Mouse (Mus musculus): Measurements from ENCODE around the gene Ahnak2.

The Ahnak2 gene

DNA sequence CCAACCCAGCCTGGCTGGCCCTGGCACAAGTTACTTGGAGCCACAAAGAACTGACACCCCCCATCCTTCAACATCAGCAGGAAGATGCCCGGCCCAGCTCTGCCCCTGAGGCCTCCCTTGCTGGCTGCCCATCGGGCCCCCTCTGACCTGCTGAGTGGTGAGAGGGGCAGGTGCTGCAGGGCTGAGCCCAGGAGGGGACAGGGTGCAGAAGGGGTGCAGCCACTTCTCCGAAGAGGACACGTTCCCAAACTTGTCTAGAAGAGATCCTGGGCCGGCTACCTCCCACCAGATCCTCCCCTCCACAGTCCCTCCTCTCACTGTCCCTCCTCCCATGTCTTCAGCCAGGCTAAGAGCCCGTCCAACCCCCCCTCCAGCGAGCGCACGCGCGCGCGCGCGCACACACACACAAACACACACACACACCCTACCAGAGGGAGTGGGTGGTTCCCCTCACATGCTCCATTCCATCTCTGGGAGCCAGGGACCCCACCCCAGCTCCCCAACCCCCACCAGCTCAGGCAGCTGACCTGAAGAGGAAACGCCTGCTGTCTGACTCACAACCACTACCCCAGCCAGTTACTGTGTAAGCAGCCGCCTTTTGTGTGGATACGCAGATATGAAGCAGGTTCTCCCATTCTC is 6.9 kb downstream of the Ahnak2 start:
- no peak for DNase-seq

DNA sequence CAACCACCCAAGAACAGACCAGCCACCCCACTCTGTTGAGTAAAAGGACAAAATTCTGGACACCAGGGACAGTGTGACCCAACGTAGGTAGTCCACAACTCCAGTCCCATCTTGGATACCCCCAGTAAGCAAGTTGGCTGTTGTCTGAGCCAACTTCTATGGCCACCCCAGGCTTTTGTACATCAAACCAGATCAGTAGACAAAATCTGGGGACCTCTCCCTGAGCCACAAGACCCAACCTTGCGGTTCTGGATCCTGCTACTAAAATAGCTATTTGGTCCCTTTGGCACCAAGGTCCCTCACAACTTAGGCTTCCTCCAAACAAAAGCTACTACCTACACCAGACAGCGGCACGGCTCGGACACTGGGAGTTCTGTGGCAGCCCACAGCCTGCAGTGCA is 7.5 kb downstream of the Ahnak2 start:
- no peak for DNase-seq

DNA sequence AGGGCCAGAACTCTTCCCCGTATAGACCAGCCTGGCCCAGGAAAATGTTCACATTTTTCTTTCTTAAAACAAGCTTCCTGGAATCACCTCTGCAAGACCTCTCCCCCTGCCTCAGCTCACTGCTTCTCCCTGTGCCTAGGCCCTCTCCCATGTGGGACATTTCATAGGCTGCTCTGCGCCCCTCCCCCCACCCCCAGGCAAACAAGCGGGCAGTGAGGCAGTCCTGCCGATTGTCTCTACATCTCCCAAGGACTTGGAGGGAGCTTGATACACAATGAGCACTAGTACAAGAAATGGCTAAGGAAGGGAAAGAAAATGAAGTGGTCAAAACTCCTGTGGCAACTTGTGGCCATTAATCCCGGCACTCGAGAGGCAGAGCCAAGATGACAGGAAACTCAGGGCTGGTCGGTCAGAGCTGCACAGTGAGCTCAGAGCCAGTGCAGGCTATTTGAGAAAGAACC is 8.1 kb downstream of the Ahnak2 start:
- DNase-seq, result no peak

DNA sequence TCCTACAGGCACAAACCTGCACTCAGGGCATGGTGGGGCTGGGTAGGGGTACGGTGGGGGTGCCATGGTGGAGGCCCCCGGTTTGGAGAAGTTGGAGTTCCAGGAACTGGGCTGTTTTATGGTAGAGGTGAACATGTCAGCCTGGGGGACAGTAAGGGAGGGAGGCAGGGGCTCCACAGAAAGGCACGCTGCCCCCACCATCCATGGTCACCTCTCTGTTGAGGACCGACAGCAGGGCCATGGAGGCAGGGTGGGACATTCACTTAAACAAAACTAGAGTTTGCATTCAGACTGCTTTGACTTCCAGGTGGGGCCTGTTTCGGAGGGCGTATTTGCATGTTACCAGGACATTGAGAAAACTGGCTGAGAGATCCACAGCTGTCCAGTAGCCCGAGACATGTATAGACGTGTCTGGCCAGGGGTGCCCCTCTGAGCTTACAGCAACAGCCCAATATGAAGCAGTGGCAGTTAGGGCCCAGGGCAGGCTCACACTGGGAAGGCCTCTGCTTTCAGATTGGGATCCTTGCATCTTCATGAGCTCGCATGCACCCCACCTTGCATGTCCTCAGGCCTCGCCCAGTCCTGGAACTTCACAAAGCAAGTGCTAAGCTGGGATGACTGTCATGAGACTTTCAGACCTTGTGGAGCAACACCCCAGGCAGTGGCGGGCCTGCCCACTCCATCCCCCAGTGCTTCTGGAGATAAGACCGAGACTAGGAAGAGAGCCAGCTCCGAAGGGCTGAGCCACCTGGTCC is 8.7 kb downstream of the Ahnak2 start:
- DNase-seq, result no peak

DNA sequence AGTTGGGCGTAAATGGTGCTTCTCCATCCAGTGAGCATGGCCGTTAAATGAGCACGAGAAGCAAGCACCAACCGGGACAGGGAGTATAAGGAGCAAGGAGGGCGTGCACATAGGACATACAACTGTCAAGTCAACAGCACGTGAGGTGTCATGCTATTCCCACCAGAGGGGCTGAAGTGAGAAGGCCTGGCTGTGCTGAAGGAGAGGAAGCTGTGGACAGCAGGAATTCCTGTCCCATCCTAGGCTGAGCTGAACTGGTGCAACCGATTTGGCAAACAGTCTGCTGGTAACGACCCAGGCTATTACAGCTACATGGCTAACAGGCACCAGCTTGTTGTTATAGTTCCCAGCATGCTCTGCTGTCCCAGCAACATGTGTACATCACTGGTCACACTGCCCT is 11.4 kb downstream of the Ahnak2 start:
- no peak for DNase-seq

DNA sequence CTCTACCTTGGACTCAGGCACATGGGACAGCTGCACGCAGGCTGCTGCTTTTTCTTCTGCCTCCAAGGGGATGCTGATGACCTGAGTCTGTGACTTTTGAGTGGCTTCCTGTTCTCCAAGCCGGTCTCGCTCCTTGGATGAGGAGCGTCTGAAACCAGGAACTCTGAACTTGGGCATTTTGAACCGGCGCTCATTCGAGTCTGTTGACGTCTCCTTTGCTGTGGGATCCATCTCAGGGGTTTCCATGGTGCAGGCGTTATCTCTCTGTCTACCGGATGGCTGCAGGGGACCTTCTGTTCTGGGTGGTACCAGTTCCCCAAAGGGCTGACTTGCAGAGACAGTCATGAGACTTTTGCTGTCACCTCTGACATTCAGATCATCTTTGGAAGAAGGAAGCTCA is 28.0 kb downstream of the Ahnak2 start:
- no peak for DNase-seq

DNA sequence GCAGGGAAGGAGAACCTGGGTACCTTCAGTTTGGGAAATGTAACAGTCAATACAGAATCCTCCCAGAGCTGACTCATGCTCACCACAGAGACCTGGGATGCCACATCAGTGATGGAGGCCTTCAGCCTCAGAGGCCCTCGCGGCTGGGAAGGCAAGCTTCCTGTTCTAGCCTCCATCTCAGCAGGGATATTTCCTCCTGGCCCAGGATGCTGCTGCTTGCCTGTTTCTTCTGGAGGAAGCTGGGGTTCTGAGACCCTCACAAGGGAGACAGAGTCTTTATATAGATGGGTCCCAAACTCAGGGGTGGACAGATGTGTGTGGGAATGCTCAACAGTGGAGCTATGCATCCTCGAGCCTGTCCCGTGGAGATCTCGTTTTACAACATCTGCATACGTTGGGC is 28.4 kb downstream of the Ahnak2 start:
- no peak for DNase-seq

DNA sequence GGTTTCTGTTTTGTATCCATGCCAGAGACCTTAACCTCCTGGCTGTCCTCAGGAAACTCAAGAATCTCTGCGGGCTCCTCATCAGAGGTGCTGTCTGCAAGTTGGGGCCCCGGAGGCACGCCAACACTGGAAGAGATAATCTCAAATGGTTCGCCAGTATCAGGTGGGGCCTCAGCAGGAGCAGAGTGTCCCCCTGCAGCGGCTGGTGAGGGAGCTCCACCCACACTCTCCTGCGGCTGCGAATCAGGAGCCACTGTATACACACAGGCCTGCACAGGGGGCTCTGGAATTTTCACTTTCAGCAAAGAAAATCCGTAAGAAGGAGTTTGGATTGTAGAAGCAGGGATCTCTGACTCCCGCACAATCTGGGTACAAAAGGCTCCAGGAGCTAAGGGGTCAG is 29.1 kb downstream of the Ahnak2 start:
- no peak for DNase-seq

DNA sequence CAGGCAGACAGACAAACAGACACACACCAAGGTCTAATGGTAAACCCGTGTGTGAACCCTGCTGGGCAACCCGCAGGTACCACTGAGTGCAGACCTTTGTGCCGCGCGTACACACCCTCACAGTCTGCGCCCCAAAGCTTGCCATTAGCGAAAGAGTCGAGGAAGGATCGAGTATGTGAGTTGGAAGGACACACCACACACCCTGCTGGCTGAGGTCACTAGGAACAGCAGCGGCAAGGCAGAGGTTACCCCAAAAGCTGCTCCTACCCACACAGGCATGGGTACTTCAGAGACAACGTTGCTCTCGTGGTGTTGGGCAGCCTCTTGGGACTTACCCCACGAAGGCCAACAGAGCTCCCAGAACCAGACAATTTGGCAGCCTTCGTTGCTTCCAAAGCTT is 30.2 kb downstream of the Ahnak2 start:
- DNase-seq, result no peak

DNA sequence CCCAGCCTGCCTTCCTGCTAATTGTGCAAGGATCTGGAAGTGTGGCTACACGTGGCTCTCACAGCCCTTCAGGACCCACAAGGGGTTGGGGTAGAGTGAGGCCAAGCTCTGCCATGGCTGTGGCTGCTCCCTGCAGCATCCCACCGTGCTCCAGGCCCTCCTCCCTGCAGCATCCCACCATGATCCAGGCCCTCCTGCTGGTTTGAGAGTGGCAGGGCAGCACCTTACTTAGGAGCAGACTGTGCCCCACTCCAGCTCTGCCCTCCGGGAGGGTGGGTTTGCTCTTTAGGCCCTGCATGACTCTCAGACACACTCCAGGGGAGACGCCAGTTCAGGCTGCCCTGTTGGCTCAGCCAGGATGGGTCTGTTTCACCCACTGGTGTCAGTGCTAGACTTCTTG is 32.1 kb downstream of the Ahnak2 start:
- DNase-seq, result no peak

DNA sequence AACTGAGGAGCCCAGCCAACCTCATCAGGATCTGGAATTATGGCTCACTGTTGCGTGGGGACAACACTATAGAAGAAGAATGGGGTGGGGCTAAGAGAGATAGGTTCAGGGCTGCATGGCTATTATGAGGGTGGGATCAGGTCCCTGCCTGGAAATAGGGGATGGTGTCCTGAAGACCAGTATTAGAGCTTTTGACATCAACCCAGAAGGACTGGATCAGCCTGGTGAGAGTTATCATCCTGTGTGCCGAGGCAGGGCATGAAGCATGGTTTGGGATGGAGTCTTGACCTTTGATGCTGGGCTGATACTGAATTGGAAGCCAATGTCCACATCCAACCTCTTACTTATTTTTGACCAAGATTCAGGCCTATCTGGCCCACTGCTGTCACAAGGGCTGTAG is 32.7 kb downstream of the Ahnak2 start:
- no peak for DNase-seq

DNA sequence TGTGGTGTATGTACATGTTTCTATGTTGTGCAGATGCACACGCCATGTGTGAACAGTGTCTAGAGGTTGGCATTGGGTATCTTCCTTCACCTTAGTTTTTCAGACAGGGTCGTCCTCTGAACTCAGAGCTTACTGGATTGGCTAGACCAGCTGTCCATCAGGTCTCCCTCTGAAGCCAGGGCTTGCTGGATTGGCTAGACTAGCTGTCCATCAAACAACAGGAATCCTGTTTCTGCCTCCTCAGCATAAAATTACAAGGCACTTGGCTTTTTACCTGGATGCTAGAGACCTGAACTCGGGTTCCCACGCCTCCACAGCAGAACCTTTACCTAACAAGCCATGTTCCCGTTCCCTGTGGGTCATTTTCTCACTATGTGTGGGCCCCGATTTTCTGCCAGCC is 33.4 kb downstream of the Ahnak2 start:
- no peak for DNase-seq

DNA sequence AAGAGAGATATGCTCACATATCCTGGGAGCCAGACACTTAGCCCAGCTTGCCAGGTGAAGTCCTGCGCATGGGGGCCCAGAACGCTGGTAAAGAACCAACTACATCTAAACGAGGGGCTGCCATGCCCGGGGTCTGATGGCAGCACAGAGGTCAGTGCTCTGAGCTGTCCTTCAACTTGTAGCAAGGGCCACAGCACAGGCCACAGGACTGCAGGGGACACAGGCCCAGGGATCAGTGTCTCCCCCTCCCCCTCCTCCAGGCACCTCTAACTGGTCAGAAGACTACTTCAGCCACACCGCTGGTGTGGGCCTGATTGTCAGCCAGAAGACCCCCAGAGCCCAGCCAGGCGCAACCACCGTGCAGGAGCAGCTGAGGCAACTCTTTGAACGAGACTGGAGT is 34.3 kb downstream of the Ahnak2 start:
- no peak for DNase-seq

DNA sequence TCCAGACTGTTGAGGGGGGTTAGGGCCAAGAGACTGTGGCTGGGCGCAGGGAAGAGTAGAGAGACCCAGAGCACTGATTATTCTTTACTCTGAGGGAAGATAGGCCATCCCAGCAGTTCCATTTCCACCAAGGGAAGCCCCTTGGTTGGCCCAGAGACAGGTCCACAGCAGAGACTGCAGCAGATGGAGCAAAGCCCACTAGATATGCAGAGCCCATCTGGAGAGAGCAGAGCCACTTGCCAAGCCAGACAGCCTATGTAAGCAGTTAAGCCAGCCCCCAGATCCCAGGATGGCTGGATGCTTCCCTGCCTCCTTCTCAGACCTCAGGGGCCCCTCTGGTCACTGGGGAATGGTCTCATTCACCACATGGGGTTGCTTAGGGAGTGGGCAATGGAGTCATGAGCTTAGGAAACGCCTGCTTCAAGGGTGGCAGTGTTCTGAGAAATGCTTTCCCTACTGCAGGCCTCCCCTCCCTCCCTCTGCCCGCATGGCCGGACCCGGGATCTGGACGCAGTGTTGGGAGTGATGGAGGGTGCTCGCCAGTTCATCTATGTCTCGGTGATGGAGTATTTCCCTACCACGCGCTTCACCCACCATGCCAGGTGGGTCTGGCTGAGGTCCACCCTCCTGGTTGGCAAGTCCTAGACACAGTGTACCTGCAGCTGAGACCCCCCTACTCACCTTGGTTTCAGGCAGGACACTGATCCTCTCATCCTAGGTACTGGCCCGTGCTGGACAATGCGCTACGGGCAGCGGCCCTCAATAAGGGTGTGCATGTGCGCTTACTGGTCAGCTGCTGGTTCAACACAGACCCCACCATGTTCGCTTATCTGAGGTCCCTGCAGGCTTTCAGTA is 35.2 kb downstream of the Ahnak2 start:
- DNase-seq, result peak; percentile 47

DNA sequence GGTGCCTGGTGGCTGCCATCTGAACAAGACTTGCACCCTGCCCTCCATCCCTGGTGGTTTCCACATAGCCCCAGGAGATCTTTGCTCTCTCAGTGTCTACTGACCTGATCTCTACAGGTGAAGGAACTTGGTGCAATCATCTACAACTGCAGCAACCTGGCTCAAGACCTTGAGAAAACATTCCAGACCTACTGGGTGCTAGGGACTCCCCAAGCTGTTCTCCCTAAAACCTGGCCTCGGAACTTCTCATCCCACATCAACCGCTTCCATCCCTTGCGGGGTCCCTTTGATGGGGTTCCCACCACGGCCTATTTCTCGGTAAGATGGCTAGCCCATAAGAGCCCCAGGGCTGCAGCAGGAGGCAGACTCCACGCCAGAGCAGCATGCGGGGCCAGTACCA is 35.9 kb downstream of the Ahnak2 start:
- DNase-seq, result no peak

DNA sequence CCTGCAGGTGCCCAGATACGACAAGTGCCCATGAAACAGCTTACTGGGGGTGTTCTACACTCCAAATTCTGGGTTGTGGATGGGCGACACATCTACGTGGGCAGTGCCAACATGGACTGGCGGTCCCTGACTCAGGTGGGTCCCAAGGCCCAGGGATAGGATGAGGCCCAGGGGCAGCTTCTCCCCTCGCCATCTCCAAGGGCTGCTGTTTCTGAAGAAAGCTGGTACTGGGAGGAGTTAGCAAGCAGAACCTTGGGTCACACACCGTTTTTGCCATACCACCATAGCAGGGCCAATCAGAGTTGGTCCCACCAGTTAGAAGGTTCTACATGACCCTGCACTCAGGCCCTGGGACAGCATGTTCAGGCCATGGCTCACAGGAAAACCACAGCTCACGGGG is 37.5 kb downstream of the Ahnak2 start:
- DNase-seq, result no peak

DNA sequence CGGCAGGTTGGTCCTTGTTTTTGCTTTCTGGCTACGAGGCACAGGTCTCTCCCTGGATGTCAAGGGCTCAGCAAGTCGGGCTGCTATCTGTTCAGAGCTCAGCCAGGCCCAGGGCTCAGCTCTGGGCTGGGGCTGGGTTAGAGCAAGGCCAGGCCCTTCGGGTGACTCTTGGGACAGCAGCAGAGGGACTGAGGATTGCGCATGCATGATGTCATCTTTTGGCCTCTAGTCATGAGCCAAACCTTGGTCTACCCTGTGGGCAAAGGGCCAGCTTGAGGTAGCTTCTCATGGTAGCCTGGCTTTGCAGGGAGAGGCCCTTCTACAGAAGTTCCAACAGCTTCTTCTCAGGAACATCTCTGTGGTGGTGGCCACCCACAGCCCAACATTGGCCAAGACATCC is 38.3 kb downstream of the Ahnak2 start:
- no peak for DNase-seq

DNA sequence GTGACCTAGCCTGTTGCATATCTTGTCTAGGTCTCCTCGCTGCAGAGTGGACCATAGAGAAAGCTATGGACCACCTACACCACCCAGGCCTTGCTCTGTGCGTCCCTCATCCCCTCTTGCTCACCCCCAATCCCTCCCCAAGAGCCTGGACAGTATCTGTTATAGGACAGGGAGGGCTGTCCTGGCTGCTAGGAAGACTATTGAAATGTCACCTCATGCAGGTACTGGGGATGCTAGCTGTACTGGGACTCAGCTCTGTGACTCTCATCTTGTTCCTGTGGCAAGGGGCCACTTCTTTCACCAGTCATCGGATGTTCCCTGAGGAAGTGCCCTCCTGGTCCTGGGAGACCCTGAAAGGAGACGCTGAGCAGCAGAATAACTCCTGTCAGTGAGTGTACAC is 39.3 kb downstream of the Ahnak2 start:
- DNase-seq, result no peak

DNA sequence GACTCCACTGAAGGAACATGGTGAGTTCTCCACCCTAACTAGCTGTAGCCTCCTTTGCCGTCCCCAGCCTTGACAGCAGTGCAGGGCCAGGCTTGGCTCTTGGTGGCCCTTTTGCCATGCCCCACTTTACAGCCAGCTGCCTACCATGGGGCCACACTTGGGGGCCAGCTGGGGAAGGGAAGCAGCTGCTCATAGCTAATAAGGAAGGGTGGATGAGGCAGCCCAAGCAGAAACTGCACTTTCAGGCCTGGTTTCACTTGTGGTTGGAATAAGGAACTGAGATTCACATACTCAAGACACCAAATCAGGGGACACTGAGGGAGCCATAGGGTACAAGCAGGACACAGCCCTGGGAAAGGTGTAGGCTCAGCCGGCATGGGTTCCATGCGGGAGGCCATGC is 40.4 kb downstream of the Ahnak2 start:
- peak; percentile 76 for DNase-seq

DNA sequence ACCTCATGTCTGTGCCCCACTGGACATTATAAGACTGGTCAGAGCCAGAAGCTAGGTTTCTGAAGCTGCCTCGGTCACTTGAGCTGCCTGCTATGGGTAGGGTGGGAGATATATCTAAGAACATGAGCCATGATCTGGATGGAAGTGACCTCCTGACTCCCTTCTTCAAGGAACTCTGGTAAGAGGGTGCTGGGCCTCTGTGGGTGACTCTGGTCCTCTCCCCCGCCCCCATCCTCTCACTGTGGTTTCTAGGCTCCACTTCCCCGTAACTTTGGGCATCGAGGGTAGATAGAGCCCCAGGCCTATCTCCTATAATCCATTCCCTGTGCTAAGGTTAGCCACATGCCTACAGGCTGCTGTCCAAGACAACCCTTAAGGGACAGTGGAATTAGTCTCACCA is 41.0 kb downstream of the Ahnak2 start:
- no peak for DNase-seq

DNA sequence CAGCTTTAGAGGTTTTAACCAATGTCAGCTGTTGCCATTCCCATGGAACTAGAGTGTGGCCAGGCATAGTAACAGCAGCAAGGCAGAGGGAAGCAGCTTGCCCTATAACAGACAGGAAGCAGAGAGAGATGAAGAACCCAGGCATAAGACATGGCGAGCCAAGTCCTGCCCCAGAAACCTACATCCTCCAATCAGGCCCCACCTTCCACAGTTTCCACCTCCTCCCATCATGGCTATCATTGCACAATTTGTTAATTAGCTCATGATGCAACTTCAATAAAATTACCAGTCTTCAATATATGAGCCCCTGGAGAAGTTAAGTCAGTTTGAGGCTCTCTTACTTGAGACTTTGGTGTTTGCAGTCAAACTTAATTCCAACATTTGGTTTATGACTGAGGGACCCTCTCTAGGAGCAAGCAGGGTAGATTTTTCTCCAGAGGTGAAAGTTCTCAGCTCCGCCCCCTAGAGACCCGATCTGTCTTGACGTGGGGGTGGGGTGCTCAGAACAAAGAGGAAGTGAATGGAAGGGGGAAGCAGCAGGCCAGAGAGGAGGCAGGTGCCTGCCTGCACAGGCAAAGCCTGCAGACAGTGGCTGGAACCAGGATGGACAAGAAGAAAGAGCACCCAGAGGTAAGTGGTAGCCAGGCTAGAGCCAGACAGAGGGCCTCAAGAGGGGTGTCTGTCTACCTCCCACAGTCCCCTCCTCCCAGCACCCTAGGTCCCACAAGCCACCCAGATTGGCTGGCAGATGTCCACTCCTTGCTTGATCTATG is 42.1 kb downstream of the Ahnak2 start, which contains the start of gene Pld4:
Pld4 (plus strand) TSS at position 502 of the 773 bp plus-strand sequence.
- DNase-seq, result peak; percentile 70

DNA sequence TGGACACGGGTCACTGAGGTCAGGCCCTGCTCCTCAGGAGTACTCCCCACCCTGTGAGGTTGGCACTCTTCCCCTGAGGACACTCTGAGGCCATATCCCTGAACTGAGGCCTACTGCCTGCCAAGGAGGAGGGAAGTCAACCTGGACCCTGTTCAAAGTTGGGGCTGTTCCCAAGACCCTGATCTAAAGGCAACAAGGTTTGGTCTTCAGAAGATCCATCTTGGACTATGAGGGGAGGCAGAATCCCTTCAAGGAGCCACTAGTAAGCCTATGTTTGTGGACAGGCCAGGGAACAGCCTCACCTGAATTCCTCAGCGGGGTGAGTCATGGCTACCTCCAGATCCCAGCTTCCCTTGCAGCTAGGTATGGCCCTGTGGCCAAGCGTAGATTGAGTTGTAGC is 43.0 kb downstream of the Ahnak2 start:
- DNase-seq, result no peak

DNA sequence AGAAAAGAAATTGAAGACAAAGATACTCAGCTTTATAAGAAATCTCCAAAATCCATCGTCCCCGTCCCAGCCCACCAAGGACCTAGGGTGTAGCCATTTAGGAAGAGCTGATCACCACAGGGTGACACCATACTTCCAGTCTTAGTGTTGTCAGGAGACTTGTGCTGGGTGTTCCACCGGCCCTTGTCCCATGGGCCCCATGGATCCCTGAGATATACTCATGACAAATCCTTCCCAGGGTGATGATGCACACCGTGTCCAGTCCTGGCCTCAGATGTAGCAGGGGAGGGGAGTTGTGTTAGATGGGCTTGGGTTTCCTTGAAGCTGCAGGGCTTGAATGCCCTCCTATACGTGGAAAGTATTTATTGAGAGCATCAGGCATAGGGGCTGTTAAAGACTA is 44.6 kb downstream of the Ahnak2 start:
- no peak for DNase-seq

Measured in layer of hippocampus, adult 9-11 months (tissue).